Mouse (Mus musculus) layer of hippocampus, postnatal 36 days (tissue): ENCODE results near the gene Ralbp1. TPM values are rescaled to one million over a fixed set of nuclear protein-coding genes. Genes with fewer than 3 reads are reported as not detected.
A peak's percentile ranks its signal among the peaks of the same experiment; 100 is the strongest.

Source experiments
- DNase-seq, 2 experiments: peaks; one replicate each; pipeline ENCODE4 v3.0.0; 2022
- total RNA-seq, 2 experiments: library from RNA; stranded (reverse); gene quantifications; 2 replicates each; pipeline ENCODE4 v1.2.3; 2021

Gene Ralbp1
- total RNA-seq = 10 to 100 TPM; 55.1 to 59.2 TPM

DNA sequence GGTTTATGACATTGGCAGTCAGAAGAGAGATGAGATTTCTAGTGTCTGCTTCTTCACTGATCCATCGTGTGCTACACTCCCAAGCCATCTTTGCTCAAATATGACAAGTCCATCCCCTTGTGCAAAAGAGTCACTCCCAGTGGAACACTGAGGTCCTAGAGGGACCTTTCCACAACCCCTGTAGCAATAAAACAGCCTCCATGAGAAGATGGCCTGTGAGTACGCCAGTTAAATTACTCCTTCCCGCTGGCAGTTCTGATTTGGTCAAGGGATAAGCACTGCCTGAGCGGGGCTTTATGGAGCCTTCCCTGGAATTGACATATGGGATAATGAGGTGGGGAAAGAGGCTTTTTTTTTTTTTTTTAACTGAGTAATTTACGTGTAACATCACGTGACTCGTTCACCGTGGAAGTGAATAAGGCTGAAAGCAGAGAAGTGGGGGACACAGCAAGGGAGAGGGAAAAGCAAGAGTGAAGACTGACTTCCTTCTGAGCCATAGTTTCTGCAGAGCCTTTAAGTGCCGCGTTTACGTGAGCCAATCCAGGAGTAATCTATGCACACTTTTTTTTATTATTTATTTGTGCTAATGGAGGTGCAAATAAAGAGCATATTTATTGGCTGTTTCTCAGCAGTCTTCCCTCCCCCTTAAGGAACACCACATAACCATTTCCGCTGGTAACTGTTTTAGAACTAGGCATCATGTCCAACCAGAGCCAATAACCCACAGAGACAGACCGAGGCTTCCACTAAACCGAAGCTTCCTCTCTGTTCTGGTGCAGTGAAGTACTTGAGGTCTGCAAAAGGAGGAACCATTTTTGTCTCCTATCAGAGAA lies at the start of gene Ralbp1:
Ralbp1 (minus strand) TSS at position 102 of the 833 bp plus-strand sequence.
- DNase-seq = peak; percentile 34 to 37

DNA sequence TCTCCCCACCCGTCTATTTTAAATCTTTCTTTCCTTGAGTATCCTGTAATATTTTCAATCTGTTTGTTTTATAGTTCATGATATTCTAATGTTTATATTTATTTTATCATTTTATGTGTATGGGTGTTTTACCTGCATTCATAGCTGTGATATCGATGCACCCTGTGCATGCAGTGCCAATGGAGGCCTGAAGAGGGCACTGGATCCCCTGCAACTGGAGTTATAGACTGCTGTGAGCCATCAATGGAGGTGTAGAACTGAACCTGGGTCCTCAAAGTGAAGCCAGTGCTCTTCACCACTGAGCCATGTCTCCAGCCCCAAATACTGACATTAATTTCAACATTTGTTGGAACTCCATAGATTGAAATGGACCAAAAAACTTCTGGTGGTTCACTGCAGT lies 48.1 kb upstream of the Ralbp1 start:
- DNase-seq = no peak

DNA sequence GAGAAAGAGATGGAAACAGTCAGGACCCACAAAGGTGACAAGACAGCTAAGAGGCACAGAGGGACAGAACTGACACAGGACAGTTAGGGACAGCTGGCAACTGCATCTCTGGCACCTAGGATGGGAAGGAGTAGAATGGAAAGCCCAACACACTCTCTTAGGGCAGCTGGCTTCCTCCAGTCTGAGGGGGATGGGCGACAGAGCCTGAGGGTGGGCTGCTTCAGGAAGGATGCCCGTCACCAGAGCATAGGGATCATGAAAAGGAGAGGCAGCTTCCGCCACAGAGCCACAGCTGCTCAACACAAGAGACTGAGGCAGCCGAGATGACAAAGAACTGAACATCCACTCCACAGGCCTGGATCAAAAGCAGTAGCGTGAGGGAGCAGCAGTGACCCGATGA lies 45.9 kb upstream of the Ralbp1 start:
- no peak for DNase-seq

DNA sequence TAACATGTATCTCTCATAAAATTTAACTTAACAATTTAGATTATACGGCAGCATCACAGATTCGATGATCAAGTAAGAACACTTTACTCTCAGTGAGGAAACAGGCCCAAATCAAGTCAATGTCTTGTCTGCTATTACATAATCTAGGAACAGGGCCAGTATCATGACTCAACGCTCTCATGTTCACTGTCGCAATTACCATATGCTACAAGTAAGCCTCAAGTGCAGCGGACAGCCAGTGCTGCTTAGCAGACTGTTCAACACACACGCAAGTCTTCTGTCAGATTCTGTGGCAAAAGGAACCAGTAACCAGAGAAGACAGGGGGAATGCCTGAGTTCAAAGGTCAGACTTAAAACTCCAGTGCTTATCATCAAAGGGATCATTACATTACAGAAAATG lies 45.4 kb upstream of the Ralbp1 start:
- peak; percentile 54 to 59 for DNase-seq

DNA sequence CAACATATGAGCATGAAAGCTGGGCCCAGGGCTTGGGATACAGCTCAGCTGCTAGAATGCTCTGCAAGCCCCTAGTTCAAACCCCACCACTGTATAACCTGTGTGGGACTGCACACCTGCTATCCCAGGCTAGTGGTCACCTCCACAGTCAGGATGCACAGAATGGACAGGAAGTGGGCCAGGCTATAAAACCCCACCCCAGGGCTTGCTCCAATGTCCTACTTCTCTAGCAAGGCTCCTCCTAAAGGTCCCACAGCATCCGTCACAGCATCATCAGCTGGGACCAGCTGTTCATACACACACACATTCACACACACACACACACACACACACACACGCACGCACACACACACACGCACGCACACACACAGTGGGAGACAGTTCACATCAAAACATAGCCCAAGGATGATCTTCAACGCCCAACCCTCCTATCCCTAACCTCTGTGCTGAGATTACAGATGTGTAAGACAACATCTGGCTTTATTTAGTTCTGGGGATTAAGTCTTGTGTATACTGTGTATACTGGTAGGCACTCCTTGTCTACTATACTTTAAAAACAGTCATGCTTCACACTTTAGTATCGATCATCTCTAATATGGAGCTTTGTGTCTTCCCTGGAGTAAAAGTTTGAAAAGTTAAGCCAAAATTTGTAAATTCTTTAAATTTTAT lies 44.7 kb upstream of the Ralbp1 start:
- DNase-seq = no peak

DNA sequence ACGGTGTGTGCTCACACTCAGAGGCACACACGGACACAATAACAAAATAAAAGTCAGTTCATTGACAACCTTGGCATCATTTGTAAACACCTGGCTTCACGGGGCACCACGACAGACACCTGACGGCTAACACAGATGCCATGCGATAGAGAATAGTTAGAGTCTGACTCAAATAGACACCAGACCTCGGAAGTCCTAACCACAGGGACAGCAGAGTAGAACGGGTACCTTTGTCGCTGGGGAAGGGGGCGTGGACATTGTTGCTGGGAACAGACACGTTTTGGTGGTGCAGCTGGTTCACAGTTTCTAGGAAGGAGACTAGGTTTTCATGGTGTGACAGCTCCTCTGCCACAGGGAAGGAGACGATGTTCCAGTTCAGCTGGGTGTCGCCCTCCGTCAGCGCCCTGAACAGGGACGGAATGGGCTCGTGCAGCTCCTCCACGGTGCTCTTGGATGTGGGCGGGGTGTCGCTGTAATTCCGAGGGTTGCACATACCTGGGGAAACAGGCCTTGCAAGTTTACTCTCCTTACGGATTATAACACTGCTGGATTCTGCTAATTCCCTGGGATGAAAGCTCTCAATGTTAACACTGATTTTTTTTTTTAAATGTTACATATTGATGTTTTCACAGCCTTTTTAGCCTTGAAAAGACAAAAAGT lies 43.9 kb upstream of the Ralbp1 start:
- DNase-seq = no peak

DNA sequence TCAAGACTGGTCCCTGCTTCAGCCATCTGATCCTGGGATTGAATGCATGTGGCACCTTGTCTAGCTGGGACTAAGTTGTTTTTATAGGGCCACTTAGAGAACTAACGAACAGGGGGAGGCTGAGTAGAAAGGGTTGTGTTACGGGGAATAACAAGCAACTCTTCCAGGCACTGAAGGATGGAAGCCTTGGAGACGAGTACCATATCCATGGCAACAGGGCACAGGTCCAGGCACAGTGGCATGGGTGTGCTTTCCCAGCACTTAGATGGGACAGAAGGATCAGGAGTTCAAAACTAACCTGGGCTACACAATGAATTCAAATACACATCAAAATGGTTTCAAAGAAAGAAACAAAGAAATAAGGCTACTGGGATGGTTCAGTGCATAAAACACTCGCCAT lies 41.5 kb upstream of the Ralbp1 start:
- peak; percentile 36 to 38 for DNase-seq

DNA sequence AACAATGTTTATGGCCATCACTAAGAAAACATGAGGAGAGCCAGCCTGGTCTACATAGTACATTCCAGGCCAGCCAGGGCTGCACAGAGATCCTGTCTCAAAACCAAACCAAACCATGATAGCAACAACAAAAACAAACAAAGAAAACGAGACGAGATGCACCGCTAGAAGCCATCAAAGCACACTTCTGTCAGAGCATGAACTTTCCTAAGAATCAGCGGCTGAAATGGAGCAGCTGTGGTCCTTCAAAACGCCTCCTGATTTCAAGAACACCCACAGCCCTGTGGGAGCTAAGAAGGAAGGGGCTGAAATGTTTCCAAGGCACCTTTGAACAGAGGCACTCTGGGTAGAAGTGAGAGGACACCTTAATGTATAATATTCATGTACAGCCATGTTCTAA lies 38.6 kb upstream of the Ralbp1 start:
- no peak for DNase-seq

DNA sequence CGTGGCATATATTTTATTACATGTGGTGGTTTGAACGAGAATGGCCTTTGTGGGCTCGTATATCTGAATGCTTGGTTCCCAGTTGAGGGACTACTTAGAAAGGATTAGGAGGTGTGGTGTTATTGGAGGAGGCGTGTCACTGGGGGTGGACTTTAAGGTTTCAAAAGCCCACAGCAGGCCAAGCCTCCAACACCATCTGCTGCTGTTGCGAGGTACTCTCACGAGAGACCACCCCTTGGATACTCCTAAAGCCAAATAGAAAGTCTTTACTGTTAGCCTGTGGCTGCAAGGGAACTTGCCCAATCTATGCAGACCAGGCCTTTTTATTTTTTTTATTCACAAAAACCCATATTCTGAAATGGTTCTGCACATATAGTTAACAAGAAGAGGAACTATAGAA lies 36.4 kb upstream of the Ralbp1 start:
- no peak for DNase-seq

DNA sequence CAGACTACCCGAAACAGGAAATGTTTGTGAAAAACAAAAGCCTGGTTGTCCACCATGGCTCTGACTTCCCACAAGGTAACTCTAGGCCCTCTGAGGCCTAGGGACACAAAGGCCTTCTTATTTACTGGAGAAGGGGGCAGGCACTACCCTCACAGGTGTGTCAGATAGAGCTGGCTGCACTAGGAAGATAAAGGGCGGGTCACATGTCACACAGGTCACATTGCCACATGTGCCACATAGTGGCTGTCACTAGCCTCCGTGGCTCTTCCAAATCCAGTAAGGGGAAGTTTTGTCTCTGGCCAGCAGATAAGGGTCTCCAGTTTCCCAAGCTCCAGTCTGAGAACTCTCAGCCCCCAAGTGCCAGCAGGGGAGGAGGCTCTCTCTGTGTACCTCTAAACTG lies 33.6 kb upstream of the Ralbp1 start:
- no peak for DNase-seq

DNA sequence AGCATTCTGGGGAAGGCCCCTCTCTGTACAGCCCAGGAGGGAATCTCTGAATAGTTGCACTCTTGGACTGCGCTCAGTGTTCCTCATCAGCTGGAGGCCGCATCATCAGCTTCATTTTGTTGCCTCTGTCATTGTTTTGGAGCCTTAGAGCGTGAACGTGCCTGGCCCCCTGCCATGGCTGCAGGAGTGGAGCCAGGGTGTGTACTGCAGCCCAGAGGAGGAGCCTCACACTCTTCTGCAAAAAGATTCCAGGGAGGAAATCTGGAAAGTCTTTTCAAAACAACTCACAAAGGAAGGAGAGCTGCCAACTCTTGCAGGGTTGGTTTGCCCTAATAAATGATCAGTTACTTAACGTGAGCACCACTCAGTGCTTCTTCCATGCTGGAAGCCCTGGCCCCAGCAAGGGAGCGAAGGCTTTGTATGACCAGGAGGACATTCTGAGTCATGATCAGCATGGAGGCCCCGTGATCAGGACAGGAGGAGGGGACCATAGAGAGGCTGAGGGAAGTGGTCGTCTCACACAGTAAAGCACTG lies 30.6 kb upstream of the Ralbp1 start:
- peak; percentile 75 to 79 for DNase-seq

DNA sequence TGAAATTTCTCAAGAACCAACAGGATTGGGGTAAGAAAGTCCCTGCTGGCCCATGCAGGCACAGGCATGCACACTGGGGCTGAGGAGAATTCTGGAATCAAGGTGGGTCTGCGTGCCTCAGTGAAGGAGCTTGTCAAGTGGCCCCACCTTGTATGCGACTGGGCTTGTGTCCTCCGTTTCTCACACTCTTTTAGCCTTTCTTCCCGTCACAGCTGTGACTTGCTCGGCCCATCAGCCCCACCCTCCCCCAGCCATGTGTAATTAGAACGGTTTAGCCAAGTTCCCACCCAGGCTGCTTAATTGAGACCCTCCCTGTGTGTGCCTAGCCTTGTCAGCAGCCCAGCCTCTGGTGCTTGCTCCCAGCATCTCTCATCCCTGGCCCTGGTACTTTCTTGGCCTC lies 28.5 kb upstream of the Ralbp1 start:
- DNase-seq = no peak

DNA sequence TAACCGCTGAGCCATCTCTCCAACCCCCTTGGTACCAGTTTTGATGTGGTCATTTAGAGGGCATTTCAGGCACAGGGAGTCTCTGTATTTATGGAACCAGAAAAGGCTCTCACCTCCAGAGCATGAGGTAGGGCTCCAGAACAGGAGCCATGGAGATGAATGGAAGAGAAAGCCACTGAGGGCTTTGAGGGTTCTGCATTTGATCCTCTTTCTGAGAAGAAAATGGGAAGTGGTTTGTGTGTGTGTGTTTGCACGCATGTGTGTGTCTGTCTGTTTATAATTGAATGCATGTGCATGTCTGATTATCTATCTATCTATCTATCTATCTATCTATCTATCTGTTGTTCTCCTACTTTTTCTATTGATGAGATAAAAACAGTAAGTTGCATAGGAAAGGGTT lies 26.6 kb upstream of the Ralbp1 start:
- DNase-seq = no peak

DNA sequence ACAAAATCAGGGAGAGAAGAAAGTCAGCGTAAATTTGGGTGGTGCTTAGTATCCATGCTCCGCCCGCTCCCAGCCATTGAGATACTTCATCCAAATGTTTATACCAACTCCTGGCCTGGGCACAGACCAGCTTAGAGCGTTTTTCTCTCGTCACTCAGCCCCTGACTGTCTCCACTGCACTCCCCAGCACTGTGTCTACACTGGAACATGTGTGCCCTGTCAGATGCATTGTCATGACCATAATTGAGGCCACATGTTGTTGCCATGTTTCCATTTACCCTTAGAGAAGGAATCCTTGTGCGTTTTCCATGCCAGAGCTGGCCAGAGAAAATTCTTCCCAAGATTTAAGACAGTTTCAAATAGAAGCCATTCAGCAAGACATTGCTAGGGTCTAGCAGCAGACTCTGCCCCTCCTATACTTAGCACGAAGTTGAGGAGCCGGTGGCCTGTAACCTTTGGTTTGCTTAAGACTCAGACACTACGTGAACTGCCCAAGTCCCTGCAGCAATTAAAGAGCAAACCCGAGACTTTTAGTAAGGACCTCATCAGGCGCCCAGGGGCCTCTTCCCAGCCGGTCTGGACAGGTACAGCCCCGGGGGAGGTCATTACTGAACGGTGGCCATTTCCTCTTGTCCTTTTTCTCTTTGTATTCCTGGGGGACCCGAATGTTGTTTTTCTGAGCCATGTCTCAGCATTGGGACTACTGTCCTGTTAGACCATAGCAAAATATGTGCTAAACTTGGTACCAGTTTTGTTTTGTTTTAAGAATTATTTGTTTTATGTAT lies 25.9 kb upstream of the Ralbp1 start:
- no peak for DNase-seq

DNA sequence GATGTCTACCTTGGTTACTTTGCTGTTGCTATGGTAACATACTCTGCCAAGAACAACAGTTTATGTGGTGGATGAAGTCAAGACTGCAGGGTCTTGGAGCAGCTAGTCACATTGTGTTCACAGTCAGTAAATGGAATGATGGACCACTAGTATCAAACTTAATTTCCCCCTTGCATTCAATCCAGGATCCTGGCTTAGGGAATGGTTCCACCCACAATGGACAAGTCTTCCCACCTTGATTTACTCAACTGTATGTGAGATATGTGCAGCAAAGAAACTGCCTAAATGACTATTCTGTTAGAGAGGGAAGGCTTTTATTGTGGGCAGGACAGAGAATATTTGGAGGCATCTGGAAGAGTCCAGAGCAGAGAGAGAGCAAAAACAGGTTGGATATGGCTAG lies 22.7 kb upstream of the Ralbp1 start:
- no peak for DNase-seq

DNA sequence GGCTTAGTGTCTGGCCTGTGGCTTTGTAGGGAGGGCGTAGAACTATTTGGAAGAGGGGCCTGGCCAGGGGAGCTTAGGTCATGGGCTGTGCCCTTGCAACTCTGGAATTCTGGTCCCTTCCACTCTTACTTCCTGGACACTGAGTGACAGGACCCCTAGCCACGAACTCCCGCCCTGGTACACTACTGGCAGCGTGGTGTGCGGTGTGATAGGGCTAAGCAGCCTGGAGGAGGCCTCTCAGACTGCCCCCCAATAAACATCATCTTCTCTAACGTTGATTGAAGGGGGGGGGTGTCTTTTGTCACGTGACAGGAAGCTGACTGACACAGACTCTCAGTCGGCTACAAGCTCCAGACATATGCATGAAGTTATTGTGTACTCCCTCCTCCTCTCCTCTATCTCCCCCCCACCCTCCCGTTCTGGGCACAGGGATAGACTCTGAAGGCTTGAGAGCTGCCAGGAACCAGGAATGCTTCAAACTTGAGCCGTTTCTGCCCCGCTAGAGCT lies 21.4 kb upstream of the Ralbp1 start:
- no peak for DNase-seq

DNA sequence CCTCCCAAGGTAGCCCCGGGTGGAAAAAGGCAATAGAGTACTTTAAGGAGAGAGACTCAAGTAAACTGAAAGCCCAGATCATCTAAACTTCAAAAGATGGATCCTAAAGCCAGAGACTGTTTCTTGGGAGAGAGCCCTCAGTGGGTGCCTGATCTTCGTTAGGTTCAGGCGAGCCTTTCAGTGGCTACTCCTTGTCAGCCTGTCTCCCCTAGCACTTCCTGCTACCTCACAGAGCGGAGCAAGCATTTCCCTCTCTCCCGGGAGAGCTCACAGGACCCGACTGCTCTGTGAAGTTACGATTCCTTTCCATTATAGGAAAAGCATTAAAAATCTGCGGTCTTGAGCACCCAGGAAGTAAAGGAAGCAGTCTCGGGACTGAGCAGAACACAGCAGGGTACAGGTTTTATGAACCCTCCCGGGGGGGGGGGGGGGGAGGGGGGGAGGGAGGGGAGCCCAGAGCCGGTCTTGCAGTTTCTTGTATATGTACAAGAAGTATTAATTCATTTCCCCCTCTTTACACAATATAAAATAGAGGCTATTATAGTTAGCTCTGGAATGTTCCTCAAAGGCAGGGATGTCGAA lies 20.8 kb upstream of the Ralbp1 start:
- DNase-seq = no peak

DNA sequence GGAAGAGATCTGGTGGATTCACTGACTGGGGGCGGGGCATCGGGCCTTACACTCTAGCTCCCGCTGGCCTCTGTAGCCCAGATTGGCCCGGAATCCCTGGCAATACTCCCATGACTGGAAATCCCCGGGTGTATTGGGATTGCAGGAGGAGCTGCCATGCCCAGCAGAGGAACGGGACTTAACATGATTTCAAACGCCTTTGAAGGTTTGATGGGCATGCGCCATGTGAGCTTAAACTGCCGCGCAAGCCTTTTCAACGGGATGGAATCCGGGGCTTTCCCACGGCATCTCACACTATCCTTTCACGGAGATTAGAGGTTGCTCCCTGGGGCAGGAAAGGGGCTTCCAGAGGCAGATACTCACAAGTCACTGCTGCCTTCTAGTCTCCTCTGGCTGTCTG lies 19.6 kb upstream of the Ralbp1 start:
- no peak for DNase-seq

DNA sequence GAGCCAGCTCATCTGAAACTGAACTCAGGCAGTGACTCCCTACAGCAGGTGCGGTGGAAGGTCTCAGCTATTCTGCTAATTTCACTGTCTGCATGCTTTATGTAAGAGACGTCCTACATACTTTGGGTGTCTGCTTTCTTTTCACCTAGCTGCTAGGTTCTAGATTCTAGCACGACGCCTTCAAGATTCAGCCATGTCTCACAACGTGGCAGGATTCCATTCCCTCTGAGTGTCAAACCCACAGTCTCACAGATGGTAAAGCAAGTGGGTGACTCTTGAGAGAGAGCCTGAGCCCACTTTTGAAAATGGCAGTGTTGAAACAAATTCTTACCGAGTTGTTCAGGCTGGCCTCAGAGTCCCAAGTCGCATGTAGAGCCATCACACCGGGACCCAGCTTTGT lies 18.2 kb upstream of the Ralbp1 start:
- DNase-seq = no peak

DNA sequence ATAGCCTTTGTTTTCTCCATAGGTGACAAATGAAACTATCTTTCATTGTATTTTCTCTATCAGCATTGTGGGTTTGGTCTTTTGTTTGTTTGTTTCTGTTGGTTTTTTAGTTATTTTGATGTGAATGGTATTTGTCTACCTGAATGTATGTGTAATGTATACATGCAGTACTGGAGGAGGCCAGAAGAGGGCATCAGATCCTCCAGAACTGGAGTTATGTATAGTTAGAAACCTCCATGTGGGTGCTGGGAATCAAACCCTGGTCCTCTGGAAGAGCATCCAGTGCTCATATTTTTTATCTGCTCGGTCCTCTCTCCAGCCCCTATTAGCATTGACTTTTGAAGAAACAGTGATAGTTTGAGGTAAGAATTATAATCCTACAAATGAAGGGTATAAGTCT lies 17.4 kb upstream of the Ralbp1 start:
- DNase-seq = no peak

DNA sequence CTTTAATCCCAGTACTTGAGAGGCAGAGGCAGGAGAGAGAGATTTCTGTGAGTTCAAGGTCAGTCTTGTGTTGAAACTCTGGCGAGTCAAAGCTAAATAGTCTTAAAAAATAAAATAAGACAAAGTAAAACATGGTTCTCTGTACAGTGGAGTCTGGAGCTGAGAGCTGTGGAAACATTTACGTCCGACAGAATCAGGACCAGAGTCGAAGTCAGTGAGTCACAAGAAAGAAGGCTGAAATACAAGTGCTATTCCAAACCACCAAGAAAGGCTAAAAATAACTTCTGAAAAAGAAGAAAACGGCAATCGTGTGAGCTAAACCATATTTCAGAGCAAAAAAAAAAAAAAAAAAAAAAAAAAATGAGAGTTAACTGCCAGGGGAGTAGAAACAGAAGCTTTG lies 16.7 kb upstream of the Ralbp1 start:
- DNase-seq = no peak

DNA sequence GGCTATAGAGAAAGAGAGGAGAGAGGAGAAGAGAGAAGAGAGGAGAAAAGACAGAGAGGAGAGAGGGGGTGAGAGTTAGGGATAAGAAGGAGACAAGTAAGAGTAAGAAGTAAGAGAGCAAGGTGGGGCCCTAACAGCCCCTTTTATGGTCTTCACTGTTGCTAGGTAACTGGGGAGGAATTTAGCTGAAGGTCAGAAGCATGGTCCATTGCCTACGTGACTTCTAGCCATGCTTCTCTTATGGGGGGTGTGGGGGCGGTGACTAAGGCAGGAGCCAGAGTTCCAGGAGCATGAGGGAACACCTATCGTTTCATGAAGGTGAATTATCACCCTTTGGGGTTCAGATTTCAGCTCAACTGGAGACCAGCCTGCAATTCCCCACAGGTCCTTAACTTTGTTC lies 10.4 kb upstream of the Ralbp1 start:
- no peak for DNase-seq
